In the genomic region with DNA sequence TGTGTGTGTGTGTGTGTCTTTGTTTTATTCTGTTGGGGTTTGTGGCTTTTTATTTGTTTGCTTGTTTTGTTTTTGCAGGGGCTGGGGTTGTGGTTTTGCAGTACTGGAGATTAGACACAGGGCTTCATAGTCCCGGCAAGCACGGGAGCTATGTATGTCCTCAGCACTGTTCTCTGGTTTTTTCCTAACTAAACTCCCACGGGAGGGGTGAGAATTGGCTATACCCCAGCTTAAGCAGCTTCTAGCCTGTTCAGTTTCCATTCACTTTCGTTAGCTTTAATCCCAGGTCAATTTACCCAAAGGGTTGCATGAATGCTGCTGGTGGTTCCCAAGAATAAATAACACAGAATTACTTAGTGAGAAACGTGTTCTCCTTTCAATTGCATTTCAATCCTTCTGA, we compare ENCODE assay signal across 18 mouse cellular contexts.
"Had no signal": no experiment of that assay in that cellular context is flagged by ENCODE, and none has a peak within 500 bp of the region (broad histone marks: within the 10 kb centered on the region; RNA-seq: fewer than 3 reads in every experiment).

No protein-coding gene starts in this region.

- H3K4me1 ChIP-seq: limb, embryonic 12.5 days; limb, embryonic 15.5 days had no signal

- H3K4me3 ChIP-seq: limb, embryonic 12.5 days; limb, embryonic 15.5 days had no signal

- H3K36me3 ChIP-seq: limb, embryonic 12.5 days; limb, embryonic 15.5 days had no signal

- H3K4me2 ChIP-seq: limb, embryonic 12.5 days; limb, embryonic 15.5 days; liver, embryonic 11.5 days; lung, embryonic 14.5 days had no signal

- H3K27me3 ChIP-seq: limb, embryonic 15.5 days had no signal

- H3K9me3 ChIP-seq: limb, embryonic 12.5 days; limb, embryonic 15.5 days had no signal

- DNase-seq: kidney, adult 18-20 months; kidney, adult 9 months; kidney, postnatal 14 days; kidney, postnatal 4 days; left cerebral cortex, postnatal 4 days; liver, postnatal 0 days; lung, embryonic 14.5 days; right cerebral cortex, postnatal 4 days; thymus, adult 2 months; thymus, postnatal 14 days; thymus, postnatal 4 days had no signal

- H3K27ac ChIP-seq: limb, embryonic 12.5 days; limb, embryonic 15.5 days; liver, embryonic 14.5 days; macrophage; stomach, postnatal 0 days had no signal

- ATAC-seq: liver, postnatal 0 days; lung, postnatal 0 days had no signal

- H3K9ac ChIP-seq: limb, embryonic 12.5 days; limb, embryonic 15.5 days; liver, embryonic 14.5 days; liver, postnatal 0 days; lung, embryonic 14.5 days had no signal
